Mouse (Mus musculus) Muller cell, postnatal 12 days (primary cell): ENCODE measurements around the gene Csf3r.
A peak's percentile ranks its signal among the peaks of the same experiment; 100 is the strongest.

Experiments used
- DNase-seq: peaks from one replicate; pipeline ENCODE4 v3.0.0-alpha.2; 2015; ENCODE audit errors: inconsistent ontology term

The Csf3r gene

GRCm38 (mm10) chr4:126057207-126058133 is 33.1 kb downstream of the Csf3r start:
- DNase-seq = peak; percentile 49

- DNase-seq = peak; percentile 93
Observed at GRCm38 (mm10) chr4:126058134-126058996, 34.0 kb downstream of the Csf3r start, which contains the start of gene Oscp1. Gene Oscp1, plus strand, starts transcription at chr4:126058565.

- DNase-seq = no peak
Observed at GRCm38 (mm10) chr4:126058997-126059362, 34.6 kb downstream of the Csf3r start.

GRCm38 (mm10) chr4:126062856-126063255 is 38.5 kb downstream of the Csf3r start:
- DNase-seq = no peak

- no peak for DNase-seq
Observed at GRCm38 (mm10) chr4:126065241-126065640, 40.9 kb downstream of the Csf3r start.

- DNase-seq = peak; percentile 34
Observed at GRCm38 (mm10) chr4:126067401-126068077, 43.2 kb downstream of the Csf3r start.

GRCm38 (mm10) chr4:126068842-126069241 is 44.5 kb downstream of the Csf3r start:
- no peak for DNase-seq

- DNase-seq = no peak
Observed at GRCm38 (mm10) chr4:126077833-126078232, 53.5 kb downstream of the Csf3r start.

GRCm38 (mm10) chr4:126079266-126079665 is 54.9 kb downstream of the Csf3r start:
- no peak for DNase-seq

GRCm38 (mm10) chr4:126081601-126082000 is 57.3 kb downstream of the Csf3r start:
- DNase-seq = no peak

GRCm38 (mm10) chr4:126083021-126083420 is 58.7 kb downstream of the Csf3r start:
- no peak for DNase-seq

GRCm38 (mm10) chr4:126084382-126084781 is 60.0 kb downstream of the Csf3r start:
- DNase-seq = no peak

GRCm38 (mm10) chr4:126085996-126086576 is 61.7 kb downstream of the Csf3r start:
- DNase-seq = peak; percentile 71

GRCm38 (mm10) chr4:126090101-126090847 is 65.9 kb downstream of the Csf3r start:
- DNase-seq = no peak

GRCm38 (mm10) chr4:126090848-126091124 is 66.4 kb downstream of the Csf3r start:
- DNase-seq = no peak

GRCm38 (mm10) chr4:126091873-126092272 is 67.5 kb downstream of the Csf3r start:
- no peak for DNase-seq
